Mouse (Mus musculus) bone marrow, adult 2 months (tissue): ENCODE measurements around the gene Nop2.

Source experiments
- CTCF ChIP-seq: fragments of 200-500 bp; IDR thresholded peaks from 2 replicates; pipeline ENCODE4 v1.5.1; 2011; ENCODE audit warnings: low read length, control low read depth; ENCODE audit not compliant: control insufficient read depth, insufficient read depth
- POLR2A ChIP-seq: fragments of 200-500 bp; IDR thresholded peaks from 2 replicates; pipeline ENCODE4 v1.6.1; 2011; ENCODE audit warnings: low read depth, mild to moderate bottlenecking, control low read depth, low read length, borderline replicate concordance; ENCODE audit not compliant: control insufficient read depth

DNA sequence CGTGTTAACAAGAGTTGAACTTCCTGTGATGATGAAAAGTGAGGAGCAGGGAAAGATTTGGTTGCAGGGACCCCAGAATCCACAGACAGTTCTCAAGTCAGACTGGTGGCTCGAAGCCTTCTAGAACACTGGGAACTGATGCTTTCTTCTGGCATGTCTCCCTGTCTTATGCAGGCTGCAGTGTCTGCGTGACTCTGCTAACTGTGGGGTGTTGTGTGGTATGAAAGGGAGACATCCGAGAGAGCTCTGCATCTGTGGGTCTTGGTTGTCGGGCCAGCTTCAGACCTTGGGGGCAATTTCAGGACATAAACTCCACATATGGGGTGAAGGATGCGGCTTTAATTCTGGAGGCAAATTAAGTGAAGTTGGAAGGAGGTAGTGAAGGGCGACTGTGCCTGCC lies 14.4 kb downstream of the Nop2 start:
- no peak for TF ChIP-seq POLR2A
- no peak for TF ChIP-seq CTCF
